Mouse (Mus musculus): ENCODE data around the gene Senp7. TPM values are rescaled to one million over a fixed set of nuclear protein-coding genes. Genes with fewer than 3 reads are reported as not detected.

Gene Senp7
- polyA plus RNA-seq, 1 experiment from 2014 or later = 18.2 TPM

DNA sequence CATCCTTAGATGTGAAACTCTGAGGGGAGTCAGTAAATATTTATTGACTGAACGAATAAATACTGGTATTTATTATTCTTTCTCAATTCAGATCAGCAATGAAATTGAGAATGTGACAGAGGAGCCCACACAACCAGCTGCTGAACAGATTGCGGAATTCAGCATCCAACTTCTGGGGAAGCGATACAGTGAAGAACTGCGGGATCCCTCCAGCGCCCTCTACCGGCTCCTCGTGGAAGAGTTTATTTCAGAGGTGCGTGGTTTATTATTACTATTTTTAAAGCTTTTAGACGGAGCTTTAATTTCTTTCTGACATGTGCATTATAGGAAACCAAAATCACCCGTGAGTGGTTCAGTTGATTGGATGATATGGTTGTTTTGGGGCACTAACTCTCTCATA, 183.2 kb downstream of the Senp7 start:
- ATAC-seq (ENCODE audit: low read depth) (no peak), DNase-seq (no peak)
- no peaks in the 10 kb centered on the region for H3K4me1 ChIP-seq (replicated peaks)
- H3K9ac ChIP-seq = no peak overlapping the region
- H3K9me3 ChIP-seq (replicated peaks) = no peaks in the 10 kb centered on the region; the same call in 1 of the 2 replicates
- WGBS (ENCODE audit: insufficient replicate concordance) = 41% methylated on average over 10 of the region's 10 CpGs
- H3K4me3 ChIP-seq (replicated peaks) = no peak overlapping the region
- no peaks in the 10 kb centered on the region for H3K27me3 ChIP-seq
- no peak overlapping the region for H3K4me2 ChIP-seq
- H3K27ac ChIP-seq = no peak overlapping the region
- H3K36me3 ChIP-seq = no peaks in the 10 kb centered on the region

DNA sequence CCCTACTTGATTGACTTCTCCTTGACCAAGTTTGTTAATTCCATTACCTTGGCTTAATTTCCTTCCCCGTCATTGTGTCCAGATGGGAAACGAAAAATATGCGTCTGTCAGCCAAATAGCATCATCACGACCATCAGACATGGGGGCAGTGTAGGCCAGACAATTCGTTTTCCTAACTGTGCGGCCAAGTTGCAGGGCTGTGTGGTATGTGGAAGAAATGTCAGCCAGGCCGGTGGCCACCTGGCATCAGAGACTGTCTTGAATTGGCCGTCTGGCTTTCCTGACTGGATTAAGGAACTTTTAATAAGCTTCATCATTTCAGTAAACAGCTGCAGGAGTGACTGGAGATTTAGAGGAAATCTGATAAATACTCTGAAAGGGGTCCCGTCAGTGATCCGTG, 184.6 kb downstream of the Senp7 start:
- ATAC-seq (ENCODE audit: low read depth) (no peak), DNase-seq (no peak)
- Histone ChIP-seq H3K27me3 (no peaks in the 10 kb centered on the region), H3K9ac (no peak overlapping the region), H3K4me3 (replicated peaks) (no peak overlapping the region), H3K4me1 (replicated peaks) (no peaks in the 10 kb centered on the region), H3K9me3 (replicated peaks) (no peaks in the 10 kb centered on the region; the same call in 1 of the 2 replicates), H3K27ac (no peak overlapping the region), H3K4me2 (no peak overlapping the region), H3K36me3 (no peaks in the 10 kb centered on the region)
- 68% methylated on average over 10 of the region's 10 CpGs for WGBS (ENCODE audit: insufficient replicate concordance)

Small RNA genes lying within 50 kb of the gene (microRNA-seq; reads per million reads assigned to microRNA genes)
- not detected for gene Gm24047

Other genes starting within 250 kb of the Senp7 start
- 1.8 and 2.5 TPM in 2 replicates for gene Nfkbiz, start 209.4 kb upstream of the Senp7 start, polyA plus RNA-seq (2015; fragmentation: Nextera tagmentation; extraction: Ambion mirVana)
- gene Nxpe3, start 153.1 kb upstream of the Senp7 start, polyA plus RNA-seq (2015; fragmentation: Nextera tagmentation; extraction: Ambion mirVana) = 0.51 and 0.54 TPM in 2 replicates
- 5.7 and 6.5 TPM in 2 replicates for gene Cep97, start 113.5 kb upstream of the Senp7 start, polyA plus RNA-seq (2015; fragmentation: Nextera tagmentation; extraction: Ambion mirVana)
- gene Rpl24, start 82.1 kb upstream of the Senp7 start, polyA plus RNA-seq (2015; fragmentation: Nextera tagmentation; extraction: Ambion mirVana) = 547 and 605 TPM in 2 replicates
- 10.9 and 13.1 TPM in 2 replicates for gene Zbtb11, start 74.5 kb upstream of the Senp7 start, polyA plus RNA-seq (2015; fragmentation: Nextera tagmentation; extraction: Ambion mirVana)
- gene Pcnp, start 18.6 kb upstream of the Senp7 start, polyA plus RNA-seq (2015; fragmentation: Nextera tagmentation; extraction: Ambion mirVana) = 126 and 153 TPM in 2 replicates
- gene Trmt10c, start 10.5 kb upstream of the Senp7 start, polyA plus RNA-seq (2015; fragmentation: Nextera tagmentation; extraction: Ambion mirVana) = 20.0 and 24.3 TPM in 2 replicates
- gene Impg2, start 156.0 kb downstream of the Senp7 start, polyA plus RNA-seq (2015; fragmentation: Nextera tagmentation; extraction: Ambion mirVana) = 0.03 and 0.06 TPM in 2 replicates

Measured in liver, embryonic 13.5 days (tissue).